Comparison of ENCODE assay signal across 17 mouse cellular contexts in genomic region chr13:38597076-38597475, GRCm38 (mm10). TPM values are rescaled to one million over a fixed set of nuclear protein-coding genes. Genes with fewer than 3 reads are reported as not detected.
DNase-seq lines count a peak whose midpoint lies in the region; ATAC-seq and TF ChIP-seq lines count a peak whose summit lies in the region.
"Had no signal": no experiment of that assay in that cellular context is flagged by ENCODE, and none has a peak within 500 bp of the region (broad histone marks: within the 10 kb centered on the region; RNA-seq: fewer than 3 reads in every experiment).

No protein-coding gene starts in this region.

- peak; percentile 60 for TF ChIP-seq CTCF in forebrain, postnatal 0 days (IDR thresholded peaks at IDR 0.05; ENCODE audit: low read depth)
- peak; percentile 54 for TF ChIP-seq CTCF in left cerebral cortex, adult 2 months (IDR thresholded peaks at IDR 0.05)

- H3K4me3 ChIP-seq in forebrain, postnatal 0 days (ENCODE audit: low read depth, low read length) = no peak overlapping the region
- no peak overlapping the region for H3K4me3 ChIP-seq in forebrain, embryonic 15.5 days
- no peak overlapping the region for H3K4me3 ChIP-seq in left cerebral cortex, adult 2 months
- H3K4me3 ChIP-seq: erythroblast, embryonic 14.5 days; heart, embryonic 15.5 days had no signal

- DNase-seq in forebrain, postnatal 0 days = peak; percentile 65
- DNase-seq in left cerebral cortex, adult 2 months (ENCODE audit: extremely low spot score in 1 of 2, low spot score in 2 of 2) = no peak
- DNase-seq in left cerebral cortex, adult 9 months (ENCODE audit: low spot score in 2 of 2) = no peak
- DNase-seq in A20 (ENCODE audit: low read depth, low spot score) = peak; percentile 32
- peak; percentile 34 for DNase-seq in brain, adult 2 months (ENCODE audit: low read depth, low spot score)
- DNase-seq in gastrocnemius, postnatal 14 days = no peak
- DNase-seq in spleen, postnatal 14 days (ENCODE audit: low spot score in 2 of 2) = no peak
- DNase-seq: cerebellum, postnatal 25 days; gastrocnemius, postnatal 25 days; right cerebral cortex, postnatal 25 days had no signal

- no peaks in the 10 kb centered on the region for H3K27me3 ChIP-seq in forebrain, postnatal 0 days (ENCODE audit: insufficient read depth, low read length)
- H3K27me3 ChIP-seq in forebrain, embryonic 15.5 days = no peaks in the 10 kb centered on the region
- H3K27me3 ChIP-seq: heart, embryonic 15.5 days had no signal

- intact Hi-C loops in left cerebral cortex, adult 2 months (cut with DNase I) = loop anchor here (5.0 to 10.0 kb wide), 2 partner anchors 382 to 535 kb away; no protein-coding TSS in a partner anchor
- intact Hi-C loops in gastrocnemius, postnatal 14 days (cut with DNase I; ENCODE audit: low total_unique reads) = loop anchor here (5.0 kb wide), 1 partner anchor 255 kb away; no protein-coding TSS in a partner anchor

- WGBS in forebrain, postnatal 0 days = 57% methylated on average over 3 of the region's 3 CpGs
- WGBS in forebrain, embryonic 15.5 days = 70% methylated on average over 3 of the region's 3 CpGs

- no peak overlapping the region for H3K27ac ChIP-seq in forebrain, postnatal 0 days (ENCODE audit: low read depth, low read length)
- no peak overlapping the region for H3K27ac ChIP-seq in forebrain, embryonic 15.5 days (replicated peaks)
- H3K27ac ChIP-seq in left cerebral cortex, adult 2 months = no peak overlapping the region
- H3K27ac ChIP-seq: heart, embryonic 15.5 days; liver, embryonic 14.5 days had no signal

- H3K4me1 ChIP-seq in forebrain, postnatal 0 days (ENCODE audit: insufficient read depth) = no peaks in the 10 kb centered on the region
- no peaks in the 10 kb centered on the region for H3K4me1 ChIP-seq in forebrain, embryonic 15.5 days

- H3K9me3 ChIP-seq in forebrain, postnatal 0 days (ENCODE audit: low read length) = no peaks in the 10 kb centered on the region
- H3K9me3 ChIP-seq in forebrain, embryonic 15.5 days = no peaks in the 10 kb centered on the region
- H3K9me3 ChIP-seq: heart, embryonic 15.5 days had no signal

- H3K9ac ChIP-seq in forebrain, postnatal 0 days = no peak overlapping the region
- H3K9ac ChIP-seq in forebrain, embryonic 15.5 days (replicated peaks) = no peak overlapping the region
- H3K9ac ChIP-seq: heart, embryonic 15.5 days; liver, embryonic 14.5 days had no signal

- peaks cover 7% of the 10 kb centered on the region; the same call in 1 of the 2 replicates for H3K36me3 ChIP-seq in forebrain, postnatal 0 days (ENCODE audit: insufficient read depth)
- H3K36me3 ChIP-seq in forebrain, embryonic 15.5 days = no peaks in the 10 kb centered on the region
- H3K36me3 ChIP-seq: heart, embryonic 15.5 days had no signal

- no peak overlapping the region for H3K4me2 ChIP-seq in forebrain, postnatal 0 days (ENCODE audit: low read depth)
- H3K4me2 ChIP-seq in forebrain, embryonic 15.5 days (replicated peaks) = no peak overlapping the region
- H3K4me2 ChIP-seq: heart, embryonic 15.5 days; midbrain, embryonic 11.5 days had no signal

- ATAC-seq in forebrain, postnatal 0 days = peak; percentile 34; the same call in 1 of the 2 replicates
- ATAC-seq in forebrain, embryonic 15.5 days (replicated peaks) = no peak
- ATAC-seq: activated CD4-positive, CD25-positive, alpha-beta regulatory T cell, adult 4 months; inflammation-experienced regulatory T-cells, adult 6 months had no signal

RNA-seq across cellular contexts. Expression of gene Bloc1s5, which starts 37.8 kb away (rescaled TPM):
- 9.8 and 10.3 TPM in 2 replicates for total RNA-seq in forebrain, postnatal 0 days (2014; rRNA removed)
- polyA plus RNA-seq in forebrain, postnatal 0 days (2015; fragmentation: Nextera tagmentation; extraction: Ambion mirVana) = 20.2 and 22.9 TPM in 2 replicates
- polyA plus RNA-seq in forebrain, embryonic 15.5 days (2015; fragmentation: Nextera tagmentation; extraction: Ambion mirVana) = 24.7 and 25.0 TPM in 2 replicates
- total RNA-seq in left cerebral cortex, adult 2 months (2021) = 1 to 10 TPM; 9.6 to 9.8 TPM
- total RNA-seq in gastrocnemius, postnatal 14 days (2021) = 1 to 10 TPM; 5.5 to 5.8 TPM

Comparison
In these comparisons a context has a peak if more than half of its experiments do, and no peak if none do; other contexts are left out.
1. DNase-seq: peak in forebrain, postnatal 0 days (single experiment), A20 (single experiment) and brain, adult 2 months (single experiment); none in left cerebral cortex, adult 2 months (0 of 2), left cerebral cortex, adult 9 months (0 of 2), gastrocnemius, postnatal 14 days (single experiment) and spleen, postnatal 14 days (0 of 2).